Mouse (Mus musculus) small intestine, adult 2 months (tissue): Measurements from ENCODE around the gene Nav2.

ENCODE experiments used
- CTCF ChIP-seq: fragments of 200-500 bp; IDR thresholded peaks from 2 replicates; pipeline ENCODE4 v1.5.1; 2012; ENCODE audit warnings: low read depth, mild to moderate bottlenecking, control low read depth, inconsistent platforms, low read length, moderate library complexity, mixed read lengths; ENCODE audit not compliant: insufficient replicate concordance, insufficient read length; ENCODE audit errors: extremely low read depth
- POLR2A ChIP-seq: fragments of 200-500 bp; IDR thresholded peaks from 2 replicates; pipeline ENCODE4 v1.6.1; 2012; ENCODE audit warnings: low read depth, mild to moderate bottlenecking, control low read depth, inconsistent platforms, low read length, moderate library complexity

- TF ChIP-seq CTCF = no peak
- no peak for TF ChIP-seq POLR2A
These were observed 731.6 kb downstream of the Nav2 start for GRCm38 (mm10) chr7:49639864-49640708.
